Mouse (Mus musculus) forebrain, postnatal 0 days (tissue): ENCODE data around the gene Gckr. TPM values are rescaled to one million over a fixed set of nuclear protein-coding genes. Genes with fewer than 3 reads are reported as not detected.

Experiments used
- ATAC-seq: fragments of 200-750 bp; cut with Nextera tagmentation; 2 replicates; pipeline ENCODE4 v1.8.0; 2017; ENCODE audit warnings: mild to moderate bottlenecking, moderate library complexity
- DNase-seq: peaks from one replicate; pipeline ENCODE4 v3.0.0-alpha.2; 2015
- H3K27ac ChIP-seq: fragments of 300-500 bp; sonication (generic); 2 replicates; pipeline ENCODE4 v1.5.1; 2014; ENCODE audit warnings: low read depth, mild to moderate bottlenecking, antibody characterized with exemption, low read length, moderate library complexity, mixed read lengths
- H3K27me3 ChIP-seq: fragments of 300-500 bp; sonication (generic); 2 replicates; pipeline ENCODE4 v1.6.1; 2014; ENCODE audit warnings: mild to moderate bottlenecking, low read length, mixed read lengths; ENCODE audit not compliant: insufficient read depth
- H3K36me3 ChIP-seq: fragments of 300-500 bp; sonication (generic); 2 replicates; pipeline ENCODE4 v1.6.1; 2014; ENCODE audit warnings: mild to moderate bottlenecking, moderate library complexity; ENCODE audit not compliant: insufficient read depth
- H3K4me1 ChIP-seq: fragments of 300-500 bp; sonication (generic); 2 replicates; pipeline ENCODE4 v1.6.1; 2014; ENCODE audit warnings: antibody characterized with exemption; ENCODE audit not compliant: insufficient read depth
- H3K4me2 ChIP-seq: fragments of 300-500 bp; sonication (generic); 2 replicates; pipeline ENCODE4 v1.6.1; 2014; ENCODE audit warnings: low read depth, mild to moderate bottlenecking, moderate library complexity
- H3K4me3 ChIP-seq: fragments of 300-500 bp; sonication (generic); 2 replicates; pipeline ENCODE4 v1.5.1; 2014; ENCODE audit warnings: low read depth, low read length, mixed read lengths
- H3K9ac ChIP-seq: fragments of 300-500 bp; sonication (generic); 2 replicates; pipeline ENCODE4 v1.6.1; 2014; ENCODE audit warnings: mild to moderate bottlenecking
- H3K9me3 ChIP-seq: fragments of 300-500 bp; sonication (generic); 2 replicates; pipeline ENCODE4 v1.6.1; 2016; ENCODE audit warnings: low read length
- CTCF ChIP-seq: sonication (generic); IDR thresholded peaks from 2 replicates; pipeline ENCODE4 v1.5.1; 2016; ENCODE audit warnings: antibody characterized with exemption, control low read depth, low read depth
- WGBS: fragments of 180-500 bp; shearing (Covaris S2); extraction: QIAGEN DNeasy Blood & Tissue Kit; methylation state at CpG from one replicate; pipeline ENCODE4 v1.1.7; 2014; 5-methylcytosine and 5-hydroxymethylcytosine counted together
- polyA plus RNA-seq: library from polyadenylated mRNA; unstranded; fragments of >200 nt; fragmentation: Nextera tagmentation; extraction: Ambion mirVana; gene quantifications from 2 replicates; pipeline ENCODE4 v1.2.1, GENCODE M21; 2015
- total RNA-seq: library from RNA; depleted of rRNA; stranded (reverse); fragments of >200 nt; gene quantifications from 2 replicates; pipeline ENCODE4 v1.2.3, GENCODE M21; 2014

The Gckr gene
- total and polyA plus RNA-seq, 2 experiments from 2014 or later, result 0.05 to 0.54 TPM

DNA sequence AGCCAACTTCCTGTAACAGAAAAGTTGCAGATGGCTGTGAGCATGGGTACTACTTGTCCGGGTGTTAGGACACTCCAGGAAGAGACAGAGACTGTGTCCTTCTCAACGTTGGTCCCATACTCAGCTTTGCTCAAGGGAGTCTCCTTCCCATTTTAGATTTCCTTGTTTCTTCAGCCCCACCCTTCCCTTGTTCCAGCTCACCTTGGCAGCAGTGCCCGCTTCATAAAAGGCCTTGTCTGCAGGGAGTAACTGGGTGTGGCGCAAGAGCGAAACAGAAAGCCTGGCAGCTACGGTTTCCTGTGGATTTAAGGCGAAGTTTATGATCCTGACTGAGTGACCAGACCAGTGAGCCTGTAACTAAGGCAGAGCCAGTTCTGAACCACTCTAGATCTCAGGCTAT, 42.8 kb upstream of the Gckr start:
- Histone ChIP-seq H3K9ac (no peak overlapping the region), H3K27ac (no peak overlapping the region), H3K9me3 (no peaks in the 10 kb centered on the region), H3K36me3 (peaks cover 71% of the 10 kb centered on the region), H3K4me1 (no peaks in the 10 kb centered on the region), H3K4me2 (no peak overlapping the region), H3K27me3 (no peaks in the 10 kb centered on the region), H3K4me3 (no peak overlapping the region)
- ATAC-seq (no peak), DNase-seq (no peak)
- WGBS, result 85% methylated on average over 7 of the region's 7 CpGs
- no peak for TF ChIP-seq CTCF

DNA sequence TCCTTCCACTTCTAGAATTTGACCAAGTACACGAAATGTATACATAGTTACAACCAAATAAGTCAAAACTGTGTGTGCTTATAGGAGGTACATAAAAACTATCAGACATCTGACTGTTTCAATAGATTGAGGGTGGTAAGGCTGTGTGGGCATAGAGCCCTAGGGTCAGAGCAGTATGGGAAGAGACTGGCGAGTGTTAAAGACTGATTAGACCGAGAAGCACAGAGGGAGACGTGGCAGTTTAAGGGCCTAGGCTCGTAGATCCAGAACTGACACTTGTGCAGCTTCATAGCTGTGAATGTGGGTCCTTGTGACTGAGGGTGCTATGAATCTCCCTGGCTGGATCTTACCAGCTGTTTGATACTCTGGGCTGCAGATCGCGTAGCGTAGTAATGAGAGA, 42.3 kb upstream of the Gckr start:
- H3K36me3 ChIP-seq, result peaks cover 71% of the 10 kb centered on the region
- no peaks in the 10 kb centered on the region for H3K9me3 ChIP-seq
- H3K4me1 ChIP-seq, result no peaks in the 10 kb centered on the region
- 85% methylated on average over 8 of the region's 8 CpGs for WGBS
- TF ChIP-seq CTCF, result no peak
- no peak for DNase-seq
- H3K27ac ChIP-seq, result no peak overlapping the region
- no peak for ATAC-seq
- H3K27me3 ChIP-seq, result no peaks in the 10 kb centered on the region
- no peak overlapping the region for H3K9ac ChIP-seq
- no peak overlapping the region for H3K4me2 ChIP-seq
- no peak overlapping the region for H3K4me3 ChIP-seq

DNA sequence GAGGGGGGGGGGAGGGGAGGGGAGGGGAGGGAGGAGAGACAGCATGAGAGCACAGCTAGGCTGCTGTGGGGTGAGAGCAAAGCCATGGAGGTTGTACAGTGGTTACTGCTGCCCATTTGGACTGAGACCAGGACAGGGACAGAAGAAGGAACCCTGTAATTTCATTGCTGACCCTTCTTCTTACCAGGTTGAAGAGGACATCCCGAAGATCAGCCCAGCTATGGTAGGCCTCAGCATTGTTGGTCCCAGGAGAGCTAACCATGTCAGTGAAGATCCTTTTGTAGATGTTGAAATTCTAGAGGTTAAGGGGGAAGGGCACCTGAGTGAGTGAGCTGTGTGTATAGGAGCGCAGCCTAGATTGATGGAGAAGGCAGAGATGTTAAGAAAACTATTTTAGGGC, 41.9 kb upstream of the Gckr start:
- H3K27me3 ChIP-seq, result no peaks in the 10 kb centered on the region
- H3K36me3 ChIP-seq, result peaks cover 71% of the 10 kb centered on the region

DNA sequence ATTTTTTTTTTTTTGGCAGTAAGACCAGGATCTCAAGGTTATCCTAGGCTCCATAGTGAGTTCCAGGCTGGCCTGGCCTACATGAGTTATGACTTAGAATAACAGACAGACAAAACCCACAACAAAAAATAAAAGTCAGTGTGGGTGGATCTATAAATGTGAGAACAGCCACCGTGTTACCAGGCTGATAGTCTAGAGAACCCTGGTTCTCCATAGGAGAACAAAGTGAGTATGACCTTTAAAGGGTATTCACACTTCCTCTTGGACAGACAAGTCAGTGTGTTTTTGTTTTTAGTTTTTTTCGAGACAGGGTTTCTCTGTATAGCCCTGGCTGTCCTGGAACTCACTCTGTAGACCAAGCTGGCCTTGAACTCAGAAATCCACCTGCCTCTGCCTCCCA, 41.3 kb upstream of the Gckr start:
- Histone ChIP-seq H3K4me2 (no peak overlapping the region), H3K9ac (no peak overlapping the region), H3K4me3 (no peak overlapping the region), H3K9me3 (no peaks in the 10 kb centered on the region), H3K36me3 (peaks cover 71% of the 10 kb centered on the region), H3K4me1 (no peaks in the 10 kb centered on the region), H3K27ac (no peak overlapping the region), H3K27me3 (no peaks in the 10 kb centered on the region)
- DNase-seq (no peak), ATAC-seq (no peak)
- WGBS, result 83% methylated on average over 2 of the region's 2 CpGs
- no peak for TF ChIP-seq CTCF

More for the DNA sequence above, 41.9 kb upstream of the Gckr start:
- Histone ChIP-seq H3K27ac (no peak overlapping the region), H3K4me3 (no peak overlapping the region), H3K9me3 (no peaks in the 10 kb centered on the region), H3K4me1 (no peaks in the 10 kb centered on the region), H3K4me2 (no peak overlapping the region), H3K9ac (no peak overlapping the region)
- WGBS, result 96% methylated on average over 2 of the region's 2 CpGs
- ATAC-seq, result no peak
- TF ChIP-seq CTCF, result no peak
- DNase-seq, result no peak

DNA sequence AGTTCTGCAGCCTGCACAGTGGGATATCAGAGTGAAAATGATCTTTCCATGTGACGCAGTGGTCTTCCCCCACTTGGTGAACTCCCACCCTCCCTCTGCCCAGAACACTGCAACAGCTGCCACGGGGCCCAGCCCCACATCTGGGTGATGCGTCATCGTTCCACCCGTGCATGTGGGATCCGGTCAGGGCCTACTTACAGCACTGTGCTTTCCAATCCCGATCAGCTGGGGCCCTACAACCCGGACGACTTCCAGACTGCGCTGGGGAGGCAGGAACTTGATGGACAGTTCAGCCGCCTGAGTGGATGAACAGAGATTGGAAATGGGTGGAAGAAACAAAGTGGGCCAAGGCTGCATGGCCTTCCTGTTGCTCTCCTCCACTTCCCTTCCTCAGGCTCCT, 39.6 kb upstream of the Gckr start:
- no peak for ATAC-seq
- peaks cover 74% of the 10 kb centered on the region for H3K36me3 ChIP-seq
- H3K27ac ChIP-seq, result no peak overlapping the region
- H3K4me2 ChIP-seq, result no peak overlapping the region
- DNase-seq, result no peak
- 90% methylated on average over 11 of the region's 11 CpGs for WGBS
- H3K4me3 ChIP-seq, result no peak overlapping the region
- H3K27me3 ChIP-seq, result no peaks in the 10 kb centered on the region
- no peak for TF ChIP-seq CTCF
- H3K9me3 ChIP-seq, result no peaks in the 10 kb centered on the region
- no peaks in the 10 kb centered on the region for H3K4me1 ChIP-seq
- no peak overlapping the region for H3K9ac ChIP-seq

DNA sequence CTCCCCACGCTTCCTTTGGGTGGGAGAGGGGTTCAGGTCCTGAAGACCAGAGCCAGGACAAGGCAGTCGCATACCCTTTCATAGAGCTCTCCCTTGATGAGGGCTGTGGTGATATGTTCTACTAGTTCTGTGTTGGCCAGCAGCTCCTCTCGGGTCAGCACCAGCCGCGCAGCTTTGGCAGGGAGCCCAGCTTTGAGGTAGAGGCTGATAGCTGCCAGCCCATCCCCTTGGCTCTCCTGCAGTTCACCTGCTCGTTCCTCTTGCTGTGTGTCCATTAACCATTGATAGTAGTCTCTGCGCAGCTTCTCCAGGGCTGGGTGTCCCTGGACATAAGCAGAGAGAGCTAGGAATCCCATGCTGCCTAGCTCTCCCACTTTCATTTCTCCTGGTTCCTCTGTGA, 31.1 kb upstream of the Gckr start:
- Histone ChIP-seq H3K27ac (no peak overlapping the region), H3K9ac (no peak overlapping the region), H3K9me3 (no peaks in the 10 kb centered on the region), H3K4me1 (no peaks in the 10 kb centered on the region), H3K27me3 (no peaks in the 10 kb centered on the region), H3K36me3 (peaks cover 87% of the 10 kb centered on the region), H3K4me3 (no peak overlapping the region), H3K4me2 (no peak overlapping the region)
- TF ChIP-seq CTCF, result no peak
- 82% methylated on average over 7 of the region's 7 CpGs for WGBS
- DNase-seq, result no peak
- ATAC-seq, result no peak

DNA sequence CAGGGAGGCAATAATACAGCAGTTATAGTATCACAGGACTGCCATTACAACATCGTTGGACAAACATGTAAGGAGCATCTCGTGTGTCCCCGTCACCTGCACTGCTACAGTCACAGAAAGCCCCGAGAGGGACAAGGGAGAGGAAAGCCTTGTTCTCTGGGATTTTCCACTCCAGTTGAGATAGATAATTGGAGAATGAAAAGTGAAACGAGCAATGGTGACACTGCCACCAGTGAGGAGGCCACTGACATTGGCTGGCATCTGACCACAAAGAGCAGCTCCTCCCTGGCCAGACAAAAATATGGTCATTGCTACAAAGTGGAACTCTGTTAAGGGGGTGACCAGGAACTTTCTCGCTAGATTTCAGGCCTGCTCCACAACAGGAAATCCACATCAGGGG, 29.6 kb upstream of the Gckr start:
- DNase-seq, result no peak
- Histone ChIP-seq H3K4me1 (no peaks in the 10 kb centered on the region), H3K9ac (no peak overlapping the region), H3K4me3 (no peak overlapping the region), H3K9me3 (no peaks in the 10 kb centered on the region), H3K4me2 (no peak overlapping the region), H3K36me3 (peaks cover 81% of the 10 kb centered on the region), H3K27ac (no peak overlapping the region), H3K27me3 (no peaks in the 10 kb centered on the region)
- 29% methylated on average over 6 of the region's 6 CpGs for WGBS
- TF ChIP-seq CTCF, result no peak
- ATAC-seq, result no peak

DNA sequence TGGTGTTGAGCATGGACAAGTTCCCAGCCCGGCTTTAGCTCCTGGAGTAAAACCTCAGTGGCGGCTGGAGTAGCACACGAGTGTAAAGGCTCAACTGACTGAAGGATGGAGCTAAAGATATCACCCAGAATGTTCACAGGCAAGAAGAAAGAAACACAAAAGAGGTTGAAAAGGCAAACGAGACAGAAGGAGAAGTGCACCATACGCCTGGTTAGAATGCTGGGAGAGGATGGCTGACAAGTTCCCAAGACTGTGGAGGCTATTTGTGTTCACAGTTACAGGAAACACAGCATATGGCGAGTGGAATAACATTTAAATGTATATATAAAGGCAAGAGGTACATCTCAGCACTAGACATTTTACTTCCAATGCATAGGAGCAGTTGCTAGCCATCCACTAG, 24.2 kb upstream of the Gckr start:
- no peaks in the 10 kb centered on the region for H3K27me3 ChIP-seq
- TF ChIP-seq CTCF, result no peak
- no peak overlapping the region for H3K9ac ChIP-seq
- DNase-seq (no peak), ATAC-seq (no peak)
- WGBS, result 81% methylated on average over 6 of the region's 6 CpGs
- H3K27ac ChIP-seq, result no peak overlapping the region
- H3K4me2 ChIP-seq, result no peak overlapping the region
- peaks cover 61% of the 10 kb centered on the region for H3K36me3 ChIP-seq
- no peak overlapping the region for H3K4me3 ChIP-seq
- H3K9me3 ChIP-seq, result no peaks in the 10 kb centered on the region
- H3K4me1 ChIP-seq, result no peaks in the 10 kb centered on the region
